Mouse (Mus musculus): ENCODE measurements around the gene Esp38.
"Not testable (repeated sequence)": the region's sequence is repeated elsewhere in the genome, so short reads cannot be mapped to it uniquely, and the experiment has no call there.

The Esp38 gene

GRCm38 (mm10) chr17:39950220-39950619, at the start of gene Esp38:
Esp38 (plus strand) TSS chr17:39950520.
- no peak for DNase-seq (ENCODE audit: low read depth)

- not testable (repeated sequence) for DNase-seq (ENCODE audit: low read depth)
Measured at GRCm38 (mm10) chr17:39902928-39903545, 47.3 kb upstream of the Esp38 start.
